Mouse (Mus musculus): ENCODE measurements at regions not wholly inside any gene's neighbourhood (a gene's known extent, or its start where the extent isn't known, plus 50 kb on each side); places are given as distances from the start of the nearest gene placed in this dataset.

- no peaks in the 10 kb centered on the region for H3K36me3 ChIP-seq (replicated peaks)
- H3K4me3 ChIP-seq (ENCODE audit: low read depth, low read length): no peak overlapping the region
- peaks cover 54% of the 10 kb centered on the region for H3K4me1 ChIP-seq (ENCODE audit: insufficient read depth, low read depth, low read length)
- DNase-seq (ENCODE audit: low spot score): no peak
- TF ChIP-seq CTCF (IDR thresholded peaks at IDR 0.05; ENCODE audit: low read depth, low read length) (no peak), GATA1 (IDR thresholded peaks at IDR 0.05; ENCODE audit: borderline replicate concordance, low read length) (no peak)
- H3K9me3 ChIP-seq (replicated peaks): no peaks in the 10 kb centered on the region
- H3K27me3 ChIP-seq (ENCODE audit: insufficient read depth, low read length): no peaks in the 10 kb centered on the region
- ATAC-seq (ENCODE audit: extremely low read depth, insufficient number of reproducible peaks, low FRiP score, poor library complexity, severe bottlenecking): no peak
These were observed 115.7 kb downstream of the Zfp706 start for GRCm38 (mm10) chr15:36891851-36892250.

DNA sequence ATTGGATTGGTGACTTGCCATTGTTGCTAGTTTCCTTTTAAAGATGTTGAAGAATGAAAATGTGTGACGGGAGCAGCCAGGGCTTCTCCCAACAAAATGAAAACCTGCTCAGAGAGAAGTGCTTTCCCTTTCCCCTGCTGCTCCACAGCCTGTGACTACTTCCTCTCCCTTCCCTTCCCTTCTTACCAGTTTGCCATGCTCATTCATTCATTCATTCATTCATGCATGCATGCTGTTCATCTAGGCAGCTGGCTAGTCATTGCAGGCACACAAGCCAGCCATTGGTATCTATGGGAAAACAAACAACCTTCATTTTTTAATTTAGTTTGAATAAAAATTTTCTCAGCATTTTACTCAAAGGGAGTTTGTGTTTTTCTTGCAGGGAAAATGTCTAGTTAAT, 116.3 kb downstream of the Zfp706 start:
- Histone ChIP-seq H3K9me3 (replicated peaks) (no peaks in the 10 kb centered on the region), H3K4me3 (ENCODE audit: low read depth, low read length) (no peak overlapping the region), H3K27me3 (ENCODE audit: insufficient read depth, low read length) (no peaks in the 10 kb centered on the region), H3K36me3 (replicated peaks) (no peaks in the 10 kb centered on the region), H3K4me1 (ENCODE audit: insufficient read depth, low read depth, low read length) (peaks cover 50% of the 10 kb centered on the region)
- no peak for ATAC-seq (ENCODE audit: extremely low read depth, insufficient number of reproducible peaks, low FRiP score, poor library complexity, severe bottlenecking)
- TF ChIP-seq TAL1 (conservative IDR thresholded peaks at IDR 0.05; ENCODE audit: low read depth, low read length): no peak
- TF ChIP-seq GATA1 (IDR thresholded peaks at IDR 0.05; ENCODE audit: borderline replicate concordance, low read length): no peak
- TF ChIP-seq GATA2 (IDR thresholded peaks at IDR 0.05; ENCODE audit: borderline replicate concordance, low read depth, low read length): no peak
- TF ChIP-seq CTCF (IDR thresholded peaks at IDR 0.05; ENCODE audit: low read depth, low read length): no peak
- TF ChIP-seq POLR2AphosphoS5 (IDR thresholded peaks at IDR 0.05; ENCODE audit: insufficient replicate concordance, low read depth, low read length): no peak
- no peak for DNase-seq (ENCODE audit: low spot score)

GRCm38 (mm10) chr15:36889072-36889471, 118.5 kb downstream of the Zfp706 start:
- Histone ChIP-seq H3K27me3 (ENCODE audit: insufficient read depth, low read length) (no peaks in the 10 kb centered on the region), H3K4me1 (ENCODE audit: insufficient read depth, low read depth, low read length) (peaks cover 61% of the 10 kb centered on the region), H3K9me3 (replicated peaks) (no peaks in the 10 kb centered on the region), H3K36me3 (replicated peaks) (no peaks in the 10 kb centered on the region), H3K4me3 (ENCODE audit: low read depth, low read length) (no peak overlapping the region)
- DNase-seq (ENCODE audit: low spot score) (no peak), ATAC-seq (ENCODE audit: extremely low read depth, insufficient number of reproducible peaks, low FRiP score, poor library complexity, severe bottlenecking) (no peak)
- TF ChIP-seq POLR2AphosphoS5 (IDR thresholded peaks at IDR 0.05; ENCODE audit: insufficient replicate concordance, low read depth, low read length) (no peak), GATA1 (IDR thresholded peaks at IDR 0.05; ENCODE audit: borderline replicate concordance, low read length) (no peak), CTCF (IDR thresholded peaks at IDR 0.05; ENCODE audit: low read depth, low read length) (no peak), TAL1 (conservative IDR thresholded peaks at IDR 0.05; ENCODE audit: low read depth, low read length) (no peak), GATA2 (IDR thresholded peaks at IDR 0.05; ENCODE audit: borderline replicate concordance, low read depth, low read length) (no peak)

DNA sequence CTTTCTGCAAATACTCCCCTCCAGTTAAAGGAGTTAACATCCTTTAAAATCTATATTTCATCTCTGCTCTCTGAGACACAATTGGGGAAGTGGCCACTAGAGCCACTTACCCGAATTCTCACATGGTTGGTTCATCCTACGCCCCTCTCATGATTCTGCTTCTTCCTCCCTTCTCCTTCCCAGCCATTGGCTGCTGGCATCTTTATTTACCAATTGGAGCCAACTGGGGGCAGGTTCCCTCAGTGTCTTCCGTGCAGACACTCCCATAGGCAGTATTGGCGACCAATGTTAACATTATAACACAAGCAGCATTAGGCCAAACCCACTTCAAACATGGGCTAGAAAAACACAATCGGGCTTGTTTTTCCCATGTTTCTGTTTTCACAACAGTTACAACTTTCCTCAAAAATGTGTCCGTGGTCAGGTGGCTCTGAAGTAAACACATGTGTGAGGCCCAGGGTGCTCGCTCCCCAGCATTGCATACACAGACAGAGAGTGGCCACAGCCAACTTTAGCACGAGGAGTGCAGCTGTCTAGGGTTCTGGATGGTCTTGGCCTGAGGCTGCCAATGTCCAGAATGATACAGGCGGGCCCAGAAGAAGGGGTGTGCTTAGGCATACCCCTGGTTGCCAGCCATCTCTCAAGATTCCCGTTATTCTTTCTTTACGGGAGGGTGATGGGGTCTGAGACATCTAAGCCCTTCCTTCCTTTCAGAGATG, 119.1 kb downstream of the Zfp706 start:
- Histone ChIP-seq H3K9me3 (replicated peaks) (no peaks in the 10 kb centered on the region), H3K4me1 (ENCODE audit: insufficient read depth, low read depth, low read length) (peaks cover 59% of the 10 kb centered on the region), H3K27me3 (ENCODE audit: insufficient read depth, low read length) (no peaks in the 10 kb centered on the region), H3K4me3 (ENCODE audit: low read depth, low read length) (no peak overlapping the region), H3K36me3 (replicated peaks) (no peaks in the 10 kb centered on the region)
- ATAC-seq (ENCODE audit: extremely low read depth, insufficient number of reproducible peaks, low FRiP score, poor library complexity, severe bottlenecking) (no peak), DNase-seq (ENCODE audit: low spot score) (no peak)
- TF ChIP-seq CTCF (IDR thresholded peaks at IDR 0.05; ENCODE audit: low read depth, low read length) (no peak), GATA1 (IDR thresholded peaks at IDR 0.05; ENCODE audit: borderline replicate concordance, low read length) (no peak), TAL1 (conservative IDR thresholded peaks at IDR 0.05; ENCODE audit: low read depth, low read length) (no peak), POLR2AphosphoS5 (IDR thresholded peaks at IDR 0.05; ENCODE audit: insufficient replicate concordance, low read depth, low read length) (no peak), GATA2 (IDR thresholded peaks at IDR 0.05; ENCODE audit: borderline replicate concordance, low read depth, low read length) (no peak)

DNA sequence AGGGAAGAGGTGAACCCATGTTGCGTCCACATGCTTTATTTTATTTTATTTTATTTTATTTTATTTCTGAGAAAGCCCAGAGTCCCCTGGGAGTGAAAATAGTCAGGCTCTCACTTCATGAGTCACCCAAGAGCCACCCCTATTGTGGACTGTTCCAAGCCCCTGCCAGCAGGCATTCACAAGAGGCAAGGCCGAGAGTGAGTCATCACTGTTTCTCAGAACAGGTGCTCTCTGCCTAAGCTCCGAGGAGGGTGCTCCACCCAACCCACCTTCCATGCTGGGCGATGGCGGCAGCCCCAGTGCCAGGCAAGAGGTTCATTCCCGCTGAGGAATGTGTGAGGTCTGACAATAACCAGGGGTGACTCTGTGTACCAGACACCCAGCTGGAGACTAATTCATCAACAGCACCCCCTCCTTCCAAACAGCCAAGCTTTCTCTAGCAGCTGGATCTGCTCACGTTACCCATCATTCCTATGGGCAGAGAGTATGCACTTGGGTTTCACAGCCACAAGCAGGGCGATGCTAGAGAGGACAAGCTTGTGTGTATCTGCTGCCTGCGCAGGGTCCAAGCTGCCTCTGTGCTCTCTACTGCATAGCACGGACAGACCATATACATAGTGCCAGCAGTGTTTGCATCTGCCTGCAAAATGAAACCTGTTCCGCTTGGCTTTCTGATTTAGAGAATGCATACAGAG, 122.8 kb downstream of the Zfp706 start:
- DNase-seq (ENCODE audit: low spot score): no peak
- no peak; the same call in 1 of the 2 replicates for ATAC-seq (ENCODE audit: extremely low read depth, insufficient number of reproducible peaks, low FRiP score, poor library complexity, severe bottlenecking)
- Histone ChIP-seq H3K36me3 (replicated peaks) (no peaks in the 10 kb centered on the region), H3K4me3 (ENCODE audit: low read depth, low read length) (peak overlapping the region; percentile 42; the same call in 1 of the 2 replicates), H3K27me3 (ENCODE audit: insufficient read depth, low read length) (no peaks in the 10 kb centered on the region), H3K4me1 (ENCODE audit: insufficient read depth, low read depth, low read length) (peaks cover 69% of the 10 kb centered on the region), H3K9me3 (replicated peaks) (no peaks in the 10 kb centered on the region)
- no peak for TF ChIP-seq CTCF (IDR thresholded peaks at IDR 0.05; ENCODE audit: low read depth, low read length)

DNA sequence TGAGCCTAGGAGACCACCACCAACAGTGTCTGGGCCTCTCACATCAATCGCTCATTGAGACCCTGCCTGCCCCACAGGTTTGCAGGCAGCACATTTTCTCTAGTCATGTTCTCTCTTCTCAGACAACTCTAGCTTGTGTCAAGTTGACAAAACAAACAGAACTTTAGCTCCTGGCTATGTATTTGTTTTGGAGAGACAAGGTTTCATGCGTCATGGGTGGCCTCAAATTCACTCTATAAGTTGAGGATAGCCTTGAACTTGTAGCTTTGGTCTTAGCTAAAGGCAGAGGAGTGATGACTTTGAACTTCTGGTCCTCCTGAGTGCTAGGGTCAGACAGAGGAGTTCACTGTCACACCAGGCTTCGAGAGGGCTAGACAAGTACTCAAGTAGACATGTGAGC, 123.5 kb downstream of the Zfp706 start:
- no peak overlapping the region for H3K4me3 ChIP-seq (ENCODE audit: low read depth, low read length)
- H3K4me1 ChIP-seq (ENCODE audit: insufficient read depth, low read depth, low read length): peaks cover 70% of the 10 kb centered on the region
- DNase-seq (ENCODE audit: low spot score) (no peak), ATAC-seq (ENCODE audit: extremely low read depth, insufficient number of reproducible peaks, low FRiP score, poor library complexity, severe bottlenecking) (no peak)
- no peak for TF ChIP-seq CTCF (IDR thresholded peaks at IDR 0.05; ENCODE audit: low read depth, low read length)
- H3K36me3 ChIP-seq (replicated peaks): no peaks in the 10 kb centered on the region
- H3K27me3 ChIP-seq (ENCODE audit: insufficient read depth, low read length): no peaks in the 10 kb centered on the region
- no peaks in the 10 kb centered on the region for H3K9me3 ChIP-seq (replicated peaks)

- TF ChIP-seq CTCF (IDR thresholded peaks at IDR 0.05; ENCODE audit: low read depth, low read length): no peak
- TF ChIP-seq POLR2AphosphoS5 (IDR thresholded peaks at IDR 0.05; ENCODE audit: insufficient replicate concordance, low read depth, low read length): no peak
- TF ChIP-seq GATA2 (IDR thresholded peaks at IDR 0.05; ENCODE audit: borderline replicate concordance, low read depth, low read length): no peak
- TF ChIP-seq GATA1 (IDR thresholded peaks at IDR 0.05; ENCODE audit: borderline replicate concordance, low read length): no peak
- TF ChIP-seq TAL1 (conservative IDR thresholded peaks at IDR 0.05; ENCODE audit: low read depth, low read length): no peak
- Histone ChIP-seq H3K9me3 (replicated peaks) (no peaks in the 10 kb centered on the region), H3K4me1 (ENCODE audit: insufficient read depth, low read depth, low read length) (peaks cover 72% of the 10 kb centered on the region), H3K27me3 (ENCODE audit: insufficient read depth, low read length) (no peaks in the 10 kb centered on the region), H3K4me3 (ENCODE audit: low read depth, low read length) (peak overlapping the region; percentile 8; the same call in 1 of the 2 replicates), H3K36me3 (replicated peaks) (peaks cover 2% of the 10 kb centered on the region)
- DNase-seq (ENCODE audit: low spot score) (no peak), ATAC-seq (ENCODE audit: extremely low read depth, insufficient number of reproducible peaks, low FRiP score, poor library complexity, severe bottlenecking) (no peak)
These were observed 124.4 kb downstream of the Zfp706 start for GRCm38 (mm10) chr15:36883156-36883555.
